Mouse (Mus musculus) olfactory bulb, adult 2 months (tissue): ENCODE results near the gene Hsd17b2. TPM values are rescaled to one million over a fixed set of nuclear protein-coding genes. Genes with fewer than 3 reads are reported as not detected.

Experiments
- H3K27ac ChIP-seq: fragments of 200-500 bp; 2 replicates; pipeline ENCODE4 v1.5.1; 2012; ENCODE audit warnings: low read depth, low read length; ENCODE audit not compliant: insufficient read depth
- H3K4me1 ChIP-seq: fragments of 200-500 bp; 2 replicates; pipeline ENCODE4 v1.6.1; 2012; ENCODE audit warnings: low read length; ENCODE audit not compliant: control insufficient read depth, insufficient read depth
- H3K4me3 ChIP-seq: fragments of 200-500 bp; 2 replicates; pipeline ENCODE4 v1.5.1; 2012; ENCODE audit warnings: mild to moderate bottlenecking, low read depth, low read length, moderate library complexity; ENCODE audit not compliant: insufficient read depth
- CTCF ChIP-seq: fragments of 200-500 bp; IDR thresholded peaks from 2 replicates; pipeline ENCODE4 v1.5.1; 2012; ENCODE audit warnings: low read depth, mild to moderate bottlenecking, low read length, moderate library complexity; ENCODE audit not compliant: insufficient read depth
- POLR2A ChIP-seq: fragments of 200-500 bp; IDR thresholded peaks from 2 replicates; pipeline ENCODE4 v1.6.1; 2012; ENCODE audit warnings: mild to moderate bottlenecking, low read depth, low read length, moderate library complexity; ENCODE audit not compliant: insufficient read depth
- WGBS: fragments of 180-500 bp; shearing (Covaris S2); methylation state at CpG from one replicate; pipeline ENCODE4 v1.1.7; 2018; 5-methylcytosine and 5-hydroxymethylcytosine counted together
- polyA plus RNA-seq: library from polyadenylated mRNA; stranded (reverse); fragments of >200 nt; gene quantifications from 2 replicates; pipeline ENCODE4 v1.2.4, GENCODE M21; 2012; ENCODE audit warnings: low replicate concordance; ENCODE audit not compliant: missing spikeins, insufficient read depth, insufficient read length

The Hsd17b2 gene
- polyA plus RNA-seq, 1 experiment: not detected

DNA sequence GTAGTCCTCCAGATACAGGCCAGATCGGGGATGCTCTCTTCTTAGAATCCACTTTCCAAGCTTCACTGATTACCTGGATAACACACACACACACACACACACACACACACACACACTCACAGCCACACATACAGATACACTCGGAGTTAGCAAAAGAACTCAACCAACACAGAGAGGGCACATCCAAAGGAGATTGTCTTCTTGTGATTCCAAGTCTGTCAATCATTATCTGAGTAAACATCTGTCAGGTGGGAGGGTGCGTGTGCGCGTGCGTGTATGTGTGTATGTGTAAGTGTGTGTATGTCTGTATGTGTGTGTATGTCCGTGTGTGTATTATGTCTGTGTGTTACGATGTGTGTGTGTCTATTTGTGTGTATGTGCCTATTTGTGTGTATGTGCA is 458 bp upstream of the Hsd17b2 start:
- no peak overlapping the region for H3K27ac ChIP-seq
- no peak for TF ChIP-seq CTCF
- TF ChIP-seq POLR2A: no peak
- peaks cover 4% of the 10 kb centered on the region; the same call in 1 of the 2 replicates for H3K4me1 ChIP-seq
- no peak overlapping the region for H3K4me3 ChIP-seq
- 92% methylated on average over 8 of the region's 8 CpGs for WGBS

DNA sequence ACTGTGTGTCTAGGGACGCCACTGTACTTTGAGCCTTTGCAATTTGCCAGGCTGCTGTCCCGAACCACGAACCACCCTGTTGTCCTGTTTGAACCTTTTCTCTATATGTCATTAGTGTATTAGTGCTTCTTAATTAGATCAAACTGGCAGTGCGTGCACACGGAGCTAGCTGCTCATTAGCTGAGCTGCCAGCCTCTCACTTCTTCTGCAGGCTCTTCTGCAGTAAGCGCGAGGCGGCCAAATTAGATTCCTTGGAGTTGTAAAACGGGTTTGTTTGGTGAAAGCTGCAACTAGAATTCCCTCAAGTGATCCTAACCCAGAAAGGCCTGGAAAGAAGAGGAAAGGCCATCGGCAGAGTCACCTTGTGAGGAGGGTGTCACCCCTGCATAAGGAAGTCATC is 997 bp downstream of the Hsd17b2 start:
- no peak overlapping the region for H3K4me3 ChIP-seq
- H3K27ac ChIP-seq: no peak overlapping the region
- no peak for TF ChIP-seq CTCF
- TF ChIP-seq POLR2A: no peak
- WGBS: 40% methylated on average over 10 of the region's 10 CpGs
- peaks cover 4% of the 10 kb centered on the region; the same call in 1 of the 2 replicates for H3K4me1 ChIP-seq

DNA sequence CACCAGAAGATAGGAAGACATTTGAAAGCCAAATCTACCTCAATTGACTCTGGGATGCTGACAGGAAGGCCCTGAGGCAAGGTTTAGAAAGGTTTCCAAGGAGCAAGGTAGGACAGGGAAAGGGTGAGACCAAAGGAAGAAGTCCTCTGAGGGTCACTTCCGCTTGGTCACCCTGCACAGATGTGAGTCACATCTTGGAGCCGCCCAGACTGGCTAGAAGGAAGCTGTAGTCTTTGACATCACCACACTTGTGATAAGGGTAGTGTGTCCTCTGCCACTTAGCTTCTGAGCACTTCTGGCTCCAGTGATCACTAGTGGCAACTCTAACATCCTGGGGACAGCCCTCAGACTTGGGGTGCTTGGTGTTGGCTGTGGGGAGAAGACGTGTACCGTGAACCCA is 4.4 kb downstream of the Hsd17b2 start:
- TF ChIP-seq CTCF: no peak
- no peak for TF ChIP-seq POLR2A
- no peak overlapping the region for H3K4me3 ChIP-seq
- 90% methylated on average over 4 of the region's 4 CpGs for WGBS

DNA sequence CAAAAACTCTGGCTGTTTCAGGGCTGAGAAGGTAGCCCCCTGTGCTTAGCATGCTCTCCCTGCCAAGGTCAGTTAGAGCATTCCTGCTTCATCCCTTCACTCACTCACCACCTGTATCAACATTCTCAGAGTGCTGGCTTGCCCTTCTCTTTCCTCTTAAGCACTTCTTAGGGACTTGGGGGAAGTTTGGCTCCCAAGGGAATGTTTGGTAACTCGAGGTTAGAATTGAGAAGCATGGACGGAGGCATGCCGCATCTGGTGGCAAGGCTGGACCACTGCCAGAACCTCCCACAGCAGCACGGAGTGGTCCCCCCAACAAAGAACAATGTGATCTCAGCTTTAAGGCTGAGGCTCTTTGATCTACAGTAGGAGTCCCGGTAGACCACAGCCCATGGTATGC is 10.5 kb downstream of the Hsd17b2 start:
- H3K4me3 ChIP-seq: no peak overlapping the region
- TF ChIP-seq POLR2A: no peak
- no peak for TF ChIP-seq CTCF
- H3K4me1 ChIP-seq: no peaks in the 10 kb centered on the region
- no peak overlapping the region for H3K27ac ChIP-seq
- WGBS: 32% methylated on average over 5 of the region's 5 CpGs

More for the DNA sequence above, 4.4 kb downstream of the Hsd17b2 start:
- Histone ChIP-seq H3K4me1 (peaks cover 4% of the 10 kb centered on the region; the same call in 1 of the 2 replicates), H3K27ac (no peak overlapping the region)

DNA sequence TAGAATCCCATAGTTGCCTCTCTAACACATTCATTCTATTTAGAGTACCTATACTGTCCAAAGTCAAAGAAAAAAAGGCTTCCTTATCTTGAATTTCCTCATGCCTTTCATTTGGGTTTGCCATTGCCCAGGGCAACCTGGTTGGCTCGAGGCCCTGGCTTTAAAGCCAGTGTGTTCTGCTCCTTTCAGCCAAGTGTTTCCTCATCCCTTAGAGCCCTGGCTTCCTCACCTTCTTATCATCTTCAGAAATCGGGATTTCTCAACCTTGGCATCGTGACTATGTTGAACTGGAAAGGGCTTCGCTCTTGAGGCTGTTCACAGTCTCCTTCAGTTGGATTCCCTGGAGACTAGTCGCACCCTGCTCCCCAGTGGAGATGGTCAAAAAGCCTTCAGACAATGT is 12.9 kb downstream of the Hsd17b2 start:
- TF ChIP-seq CTCF: no peak
- no peak for TF ChIP-seq POLR2A
- no peak overlapping the region for H3K27ac ChIP-seq
- WGBS: 90% methylated on average over 5 of the region's 5 CpGs
- no peaks in the 10 kb centered on the region for H3K4me1 ChIP-seq
- H3K4me3 ChIP-seq: no peak overlapping the region

DNA sequence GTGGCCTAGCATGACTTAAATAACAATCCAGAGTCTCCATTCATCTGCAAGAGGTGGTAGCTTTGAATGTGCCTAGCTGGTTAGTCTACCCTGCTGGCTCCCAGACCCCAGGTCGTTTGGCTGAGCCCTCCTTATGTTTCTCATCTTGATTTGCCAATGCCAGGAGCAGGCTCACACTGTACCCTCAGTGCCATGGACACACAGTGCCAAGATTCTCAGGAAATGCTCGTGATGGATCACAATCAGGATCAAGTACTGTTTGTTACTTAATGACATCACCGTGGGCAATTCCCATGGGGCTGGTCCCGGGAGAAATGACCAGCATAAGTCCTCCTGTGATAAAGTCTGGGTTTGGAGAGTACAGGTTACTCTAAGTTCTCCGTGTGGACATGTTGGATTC is 14.2 kb downstream of the Hsd17b2 start:
- Histone ChIP-seq H3K4me3 (no peak overlapping the region), H3K27ac (no peak overlapping the region), H3K4me1 (no peaks in the 10 kb centered on the region)
- 72% methylated on average over 5 of the region's 5 CpGs for WGBS
- TF ChIP-seq CTCF (no peak), POLR2A (no peak)

DNA sequence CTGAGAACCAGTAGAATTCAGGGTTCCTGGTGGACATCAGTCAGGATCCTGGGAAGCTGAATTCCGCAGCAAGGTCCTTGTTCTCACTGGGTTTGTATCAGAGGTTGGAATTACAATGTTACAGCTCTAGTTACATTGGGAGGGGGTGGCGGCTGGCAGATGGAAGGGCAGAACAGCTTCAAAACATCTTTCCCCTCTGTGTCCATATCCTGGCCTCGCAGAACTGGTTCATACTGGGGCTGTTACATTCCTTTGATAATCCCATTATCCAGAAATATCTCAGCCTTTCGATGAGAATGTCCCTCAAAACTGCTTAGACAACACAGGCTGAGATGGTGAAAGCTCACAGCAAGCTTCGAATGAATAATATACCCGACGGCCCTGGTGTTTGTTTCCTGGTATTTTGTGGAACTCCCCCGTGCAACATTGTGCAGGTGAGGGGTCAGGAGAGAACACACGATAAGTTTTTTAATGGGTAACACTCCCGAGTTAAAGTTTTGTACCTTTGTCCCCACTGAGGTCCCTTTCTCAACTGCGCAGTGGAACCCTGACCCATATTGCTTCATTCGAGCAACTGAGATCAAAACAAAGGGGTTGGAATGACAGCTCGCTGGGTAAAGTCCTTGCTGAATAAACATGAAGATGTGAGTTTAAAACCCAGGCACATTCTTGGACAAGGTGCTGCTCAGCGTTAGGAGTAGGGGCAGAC is 16.6 kb downstream of the Hsd17b2 start:
- WGBS: 80% methylated on average over 14 of the region's 14 CpGs
- Histone ChIP-seq H3K4me1 (no peaks in the 10 kb centered on the region), H3K4me3 (no peak overlapping the region), H3K27ac (no peak overlapping the region)
- TF ChIP-seq CTCF: no peak
- TF ChIP-seq POLR2A: no peak

DNA sequence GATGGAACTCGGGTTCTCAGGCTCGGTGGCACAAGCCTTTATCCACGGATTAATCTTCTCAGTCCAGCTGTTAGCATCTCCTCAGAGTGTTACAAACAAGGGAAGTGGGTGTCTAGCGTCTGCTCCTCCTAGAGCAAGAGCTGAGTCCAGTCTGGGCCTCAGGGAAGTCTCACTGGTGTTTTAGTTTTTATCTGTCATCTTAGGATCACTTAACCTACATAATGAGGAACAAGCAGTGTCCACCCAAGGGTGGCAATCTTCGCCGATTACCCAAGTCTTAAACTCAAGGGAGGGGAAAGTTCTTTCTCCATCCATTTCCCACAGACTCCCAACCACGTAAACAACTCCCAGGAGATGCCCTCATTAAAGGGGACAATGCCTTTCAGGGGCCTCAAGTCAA is 24.8 kb downstream of the Hsd17b2 start:
- 70% methylated on average over 7 of the region's 7 CpGs for WGBS

DNA sequence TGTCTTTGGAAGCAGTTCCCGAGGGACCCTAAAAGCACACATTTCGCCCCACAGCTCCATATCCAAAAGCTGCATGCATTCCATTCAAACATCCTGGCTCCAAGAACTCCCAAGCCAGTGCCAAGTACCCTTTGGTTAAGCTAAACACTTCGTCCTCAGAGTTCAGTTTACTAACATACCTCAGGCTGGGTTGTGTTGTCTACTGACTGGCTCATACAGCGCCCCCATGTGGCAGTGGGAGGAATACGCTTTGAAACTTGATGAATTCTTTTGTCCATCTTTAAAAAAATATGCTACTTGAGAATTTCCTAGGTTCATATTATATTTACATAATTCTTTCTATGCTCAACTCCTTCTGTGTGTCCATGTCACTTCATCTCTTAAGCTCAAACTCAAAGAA is 25.9 kb downstream of the Hsd17b2 start:
- no peak overlapping the region for H3K27ac ChIP-seq
- TF ChIP-seq POLR2A (no peak), CTCF (no peak)
- no peak overlapping the region for H3K4me3 ChIP-seq
- H3K4me1 ChIP-seq: no peaks in the 10 kb centered on the region
- WGBS: 57% methylated on average over 5 of the region's 5 CpGs

More for the DNA sequence above, 24.8 kb downstream of the Hsd17b2 start:
- no peak overlapping the region for H3K4me3 ChIP-seq
- no peak for TF ChIP-seq POLR2A
- TF ChIP-seq CTCF: no peak
- H3K4me1 ChIP-seq: no peaks in the 10 kb centered on the region
- no peak overlapping the region for H3K27ac ChIP-seq
